Mouse (Mus musculus): ENCODE measurements around the gene Gimap8. TPM values are rescaled to one million over a fixed set of nuclear protein-coding genes. Genes with fewer than 3 reads are reported as not detected.

Gimap8 gene
- total and polyA plus RNA-seq, 3 experiments = 21.6 to 28.5 (median 27.5) TPM

DNA sequence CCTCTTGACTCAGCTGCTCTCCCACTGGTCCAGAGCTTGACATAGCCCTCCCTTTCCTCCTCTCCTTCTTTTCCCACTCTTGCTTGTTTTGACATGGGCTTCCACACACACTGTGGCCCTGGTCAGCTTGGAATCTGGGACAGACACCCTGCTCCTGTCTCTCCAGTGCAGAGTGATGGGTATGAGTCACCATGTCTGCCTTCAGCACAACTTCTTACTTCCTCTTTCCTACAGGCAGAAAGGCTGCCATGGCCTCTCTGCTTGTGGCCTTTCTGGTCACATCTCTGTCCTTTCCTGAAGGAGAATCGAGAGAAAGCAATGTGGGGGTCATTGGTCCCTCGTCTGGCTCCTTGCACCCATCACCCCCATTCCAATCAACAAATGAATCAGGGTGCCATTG, 40.0 kb downstream of the Gimap8 start (continued):
- TF ChIP-seq HCFC1 (IDR thresholded peaks at IDR 0.05; ENCODE audit: low read depth, low read length) = no peak
- TF ChIP-seq SIN3A (IDR thresholded peaks at IDR 0.05; ENCODE audit: low read length) = no peak; the same call in 1 of the 2 replicates
- no peak for TF ChIP-seq ZNF384 (IDR thresholded peaks at IDR 0.05; ENCODE audit: low read depth, low read length)
- TF ChIP-seq MYC (IDR thresholded peaks at IDR 0.05; ENCODE audit: low read depth, low read length) = peak; percentile 79; the same call in 1 of the 2 replicates
- TF ChIP-seq ZMIZ1 (IDR thresholded peaks at IDR 0.05; ENCODE audit: low read depth, low read length) = no peak; the same call in 1 of the 2 replicates
- TF ChIP-seq RCOR1 (conservative IDR thresholded peaks at IDR 0.05; ENCODE audit: low read depth, low read length) = 0 out of 2 replicates have a peak, but pooled peaks have one; percentile 11
- peak; percentile 60; the same call in 1 of the 2 replicates for TF ChIP-seq MAX (IDR thresholded peaks at IDR 0.05; ENCODE audit: low read length)
- TF ChIP-seq CHD2 (IDR thresholded peaks at IDR 0.05; ENCODE audit: low read length) = 0 out of 2 replicates have a peak, but pooled peaks have one; percentile 25
- TF ChIP-seq BHLHE40 (IDR thresholded peaks at IDR 0.05; ENCODE audit: low read depth, low read length) = peak; percentile 49; the same call in 1 of the 2 replicates
- no peak for TF ChIP-seq UBTF (IDR thresholded peaks at IDR 0.05; ENCODE audit: low read depth, low read length)
- 0 out of 2 replicates have a peak, but pooled peaks have one; percentile 35 for TF ChIP-seq MAZ (IDR thresholded peaks at IDR 0.05; ENCODE audit: low read depth, low read length)
- TF ChIP-seq USF1 (IDR thresholded peaks at IDR 0.05; ENCODE audit: low read depth, low read length) = no peak

DNA sequence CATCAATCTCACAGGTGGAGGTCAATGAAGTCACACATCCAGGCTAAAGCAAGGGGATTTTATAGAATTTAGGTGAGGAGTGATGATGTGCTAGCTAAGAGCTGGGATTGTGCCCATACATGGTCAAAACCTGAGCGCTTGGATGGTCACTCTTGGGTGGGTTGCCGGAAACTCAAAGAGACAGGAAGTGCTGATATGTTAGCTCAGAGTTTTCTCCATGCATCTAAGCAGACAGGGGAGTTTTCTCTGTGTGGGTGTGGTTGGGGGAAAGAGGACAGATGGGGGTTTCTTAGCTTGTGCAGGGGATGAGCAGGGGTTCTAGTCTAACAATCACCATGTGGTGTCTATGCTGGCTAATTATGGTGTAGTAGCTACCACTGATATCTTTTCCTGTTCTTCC, 42.3 kb downstream of the Gimap8 start:
- peaks cover 12 to 75% of the 10 kb centered on the region in 2 experiments for H3K4me1 ChIP-seq (ENCODE audit: control insufficient read depth in 1 of 2, insufficient read depth in 2 of 2)
- no peak overlapping the region for H3K4me3 ChIP-seq (replicated peaks in 1 of 3; ENCODE audit: low read depth in 2 of 3, low read length in 2 of 3, poor library complexity in 1 of 3)
- peak overlapping the region; percentile 41; the same call in 1 of the 2 replicates for H3K27ac ChIP-seq (ENCODE audit: insufficient read depth, low read depth)
- peak overlapping the region; percentile 54 for H3K4me2 ChIP-seq (ENCODE audit: insufficient read depth, low read depth, poor library complexity, severe bottlenecking)
- H3K9ac ChIP-seq (ENCODE audit: insufficient read depth, low read depth) = no peak overlapping the region
- H3K36me3 ChIP-seq (replicated peaks in 1 of 2; ENCODE audit: control insufficient read depth in 1 of 2, insufficient read depth in 1 of 2, low read length in 1 of 2) = peaks cover 42 to 56% of the 10 kb centered on the region in 2 experiments
- peak; percentile 58 for DNase-seq (ENCODE audit: extremely low read depth)
- H3K79me2 ChIP-seq (replicated peaks; ENCODE audit: control insufficient read depth, extremely low read depth, insufficient read depth, poor library complexity, severe bottlenecking) = peaks cover 47% of the 10 kb centered on the region
- dilution Hi-C loops (cut with MboI; ENCODE audit: extremely low pct_ligation_motif_present, extremely low pct_unique_long_range_greater_than_20kb, low sequenced_read_pairs) (no loop called here), in situ Hi-C loops (cut with MboI; ENCODE audit: low pct_ligation_motif_present, low pct_unique_long_range_greater_than_20kb, low sequenced_read_pairs) (no loop called here)
- H3K9me3 ChIP-seq (replicated peaks; ENCODE audit: low read length) = peaks cover 15% of the 10 kb centered on the region
- TF ChIP-seq MAFK (IDR thresholded peaks at IDR 0.05; ENCODE audit: insufficient replicate concordance, low read length) (no peak), ELF1 (IDR thresholded peaks at IDR 0.05; ENCODE audit: low read depth, low read length) (peak; percentile 59), ZMIZ1 (IDR thresholded peaks at IDR 0.05; ENCODE audit: low read depth, low read length) (no peak), HCFC1 (IDR thresholded peaks at IDR 0.05; ENCODE audit: low read depth, low read length) (no peak)
- no peaks in the 10 kb centered on the region for H3K27me3 ChIP-seq (replicated peaks)

DNA sequence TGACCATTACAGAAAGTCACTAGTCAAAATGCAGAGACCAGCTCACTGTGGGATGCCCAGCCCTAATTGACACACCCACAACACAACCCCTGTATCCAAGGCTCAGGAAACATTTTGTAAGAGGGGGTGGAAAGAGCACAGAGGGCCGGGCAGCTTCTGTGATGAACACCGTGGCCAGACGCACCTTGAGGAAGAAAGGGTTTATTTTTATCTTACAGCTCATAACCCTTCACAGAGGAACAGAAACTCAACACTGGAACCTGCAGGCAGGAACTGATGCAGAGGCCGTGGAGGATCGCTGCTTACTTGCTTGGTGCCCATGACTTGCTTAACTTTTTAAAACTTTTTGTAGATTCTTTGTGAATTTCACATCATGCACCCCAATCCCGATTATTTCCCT, 45.9 kb downstream of the Gimap8 start:
- dilution Hi-C loops (cut with MboI; ENCODE audit: extremely low pct_ligation_motif_present, extremely low pct_unique_long_range_greater_than_20kb, low sequenced_read_pairs) (no loop called here), in situ Hi-C loops (cut with MboI; ENCODE audit: low pct_ligation_motif_present, low pct_unique_long_range_greater_than_20kb, low sequenced_read_pairs) (no loop called here)
- peaks cover 43 to 71% of the 10 kb centered on the region in 2 experiments for H3K36me3 ChIP-seq (replicated peaks in 1 of 2; ENCODE audit: control insufficient read depth in 1 of 2, insufficient read depth in 1 of 2, low read length in 1 of 2)
- no peak overlapping the region for H3K9ac ChIP-seq (ENCODE audit: insufficient read depth, low read depth)
- H3K4me2 ChIP-seq (ENCODE audit: insufficient read depth, low read depth, poor library complexity, severe bottlenecking) = no peak overlapping the region
- peaks cover 20% of the 10 kb centered on the region for H3K79me2 ChIP-seq (replicated peaks; ENCODE audit: control insufficient read depth, extremely low read depth, insufficient read depth, poor library complexity, severe bottlenecking)
- peaks cover 12 to 70% of the 10 kb centered on the region in 2 experiments for H3K4me1 ChIP-seq (ENCODE audit: control insufficient read depth in 1 of 2, insufficient read depth in 2 of 2)
- peak overlapping the region; percentile 65 for H3K27ac ChIP-seq (ENCODE audit: insufficient read depth, low read depth)
- H3K27me3 ChIP-seq (replicated peaks) = no peaks in the 10 kb centered on the region
- peaks cover 36% of the 10 kb centered on the region for H3K9me3 ChIP-seq (replicated peaks; ENCODE audit: low read length)
- peak; percentile 75 for DNase-seq (ENCODE audit: extremely low read depth)
- H3K4me3 ChIP-seq (replicated peaks in 1 of 3; ENCODE audit: low read depth in 2 of 3, low read length in 2 of 3, poor library complexity in 1 of 3) = no peak overlapping the region
- TF ChIP-seq POLR2AphosphoS2 (IDR thresholded peaks at IDR 0.05; ENCODE audit: low read depth, low read length) (peak; percentile 69; the same call in 1 of the 2 replicates), CHD1 (IDR thresholded peaks at IDR 0.05; ENCODE audit: low read depth, low read length) (0 out of 2 replicates have a peak, but pooled peaks have one; percentile 46), ZNF384 (IDR thresholded peaks at IDR 0.05; ENCODE audit: low read depth, low read length) (no peak), TCF12 (IDR thresholded peaks at IDR 0.05; ENCODE audit: low read depth, low read length) (peak; percentile 61; the same call in 1 of the 2 replicates), POLR2A (IDR thresholded peaks at IDR 0.05; ENCODE audit: low read depth, low read length) (peak; percentile 45), CHD2 (IDR thresholded peaks at IDR 0.05; ENCODE audit: low read length) (peak; percentile 76; the same call in 1 of the 2 replicates), SIN3A (IDR thresholded peaks at IDR 0.05; ENCODE audit: low read length) (peak; percentile 50; the same call in 1 of the 2 replicates), MYC (IDR thresholded peaks at IDR 0.05; ENCODE audit: low read depth, low read length) (peak; percentile 83), MEF2A (IDR thresholded peaks at IDR 0.05; ENCODE audit: borderline replicate concordance, low read depth, low read length) (peak; percentile 98), MAZ (IDR thresholded peaks at IDR 0.05; ENCODE audit: low read depth, low read length) (no peak), ELF1 (IDR thresholded peaks at IDR 0.05; ENCODE audit: low read depth, low read length) (peak; percentile 54; the same call in 1 of the 2 replicates), USF2 (conservative IDR thresholded peaks at IDR 0.05; ENCODE audit: low read depth, low read length) (no peak; the same call in 1 of the 2 replicates), NRF1 (IDR thresholded peaks at IDR 0.05; ENCODE audit: low read depth, low read length) (no peak), RCOR1 (conservative IDR thresholded peaks at IDR 0.05; ENCODE audit: low read depth, low read length) (0 out of 2 replicates have a peak, but pooled peaks have one; percentile 48), ETS1 (conservative IDR thresholded peaks at IDR 0.05; ENCODE audit: low read depth, low read length) (peak; percentile 54; the same call in 1 of the 2 replicates), GABPA (IDR thresholded peaks at IDR 0.05; ENCODE audit: insufficient replicate concordance, low read depth, low read length) (no peak), PAX5 (IDR thresholded peaks at IDR 0.05; ENCODE audit: low read length) (no peak), ZKSCAN1 (IDR thresholded peaks at IDR 0.05; ENCODE audit: borderline replicate concordance, low read depth, low read length) (peak; percentile 65; the same call in 1 of the 2 replicates), MXI1 (IDR thresholded peaks at IDR 0.05; ENCODE audit: low read depth, low read length) (0 out of 2 replicates have a peak, but pooled peaks have one; percentile 18), RAD21 (IDR thresholded peaks at IDR 0.05; ENCODE audit: low read depth, low read length) (no peak; the same call in none of the 2 replicates)
